Mouse (Mus musculus): ENCODE data around the gene Elovl1.

- TF ChIP-seq POLR2AphosphoS2 (IDR thresholded peaks at IDR 0.05; ENCODE audit: insufficient read length, low read depth) (no peak), TCF12 (IDR thresholded peaks at IDR 0.05; ENCODE audit: insufficient read depth, poor library complexity, severe bottlenecking) (no peak), POLR2A (IDR thresholded peaks at IDR 0.05; ENCODE audit: insufficient read length, low read depth) (no peak), REST (IDR thresholded peaks at IDR 0.05; ENCODE audit: insufficient read depth, insufficient read length) (no peak), USF1 (IDR thresholded peaks at IDR 0.05; ENCODE audit: low read depth) (no peak), MAX (IDR thresholded peaks at IDR 0.05; ENCODE audit: low read depth) (no peak), TCF3 (IDR thresholded peaks at IDR 0.05; ENCODE audit: insufficient read length, low read depth) (no peak)
Measured at GRCm38 (mm10) chr4:118413553-118413952, 14.3 kb upstream of the Elovl1 start.

All from myocyte (in vitro differentiated cells).